Mouse (Mus musculus) hindbrain, embryonic 16.5 days (tissue): ENCODE results near the gene Comp. TPM values are rescaled to one million over a fixed set of nuclear protein-coding genes. Genes with fewer than 3 reads are reported as not detected.

Experiments used
- ATAC-seq: fragments of 200-750 bp; cut with Nextera tagmentation; 2 replicates; pipeline ENCODE4 v1.8.0; 2017; ENCODE audit warnings: moderate TSS enrichment, moderate library complexity
- H3K27ac ChIP-seq: fragments of 300-500 bp; sonication (generic); 2 replicates; pipeline ENCODE4 v1.5.1; 2014; ENCODE audit warnings: low read depth, mild to moderate bottlenecking, control low read depth, low read length, moderate library complexity
- H3K27me3 ChIP-seq: fragments of 300-500 bp; sonication (generic); replicated peaks from 2 replicates; pipeline ENCODE4 v1.6.1; 2014; ENCODE audit warnings: low read length; ENCODE audit not compliant: control insufficient read depth, insufficient read depth
- H3K36me3 ChIP-seq: fragments of 300-500 bp; sonication (generic); 2 replicates; pipeline ENCODE4 v1.6.1; 2014; ENCODE audit warnings: mild to moderate bottlenecking, low read length, moderate library complexity, mixed read lengths; ENCODE audit not compliant: control insufficient read depth, insufficient read depth
- H3K4me1 ChIP-seq: fragments of 300-500 bp; sonication (generic); 2 replicates; pipeline ENCODE4 v1.6.1; 2014; ENCODE audit warnings: low read depth, low read length; ENCODE audit not compliant: control insufficient read depth, insufficient read depth
- H3K4me2 ChIP-seq: fragments of 300-500 bp; sonication (generic); 2 replicates; pipeline ENCODE4 v1.6.1; 2014; ENCODE audit warnings: mild to moderate bottlenecking, low read length, control low read depth, moderate library complexity
- H3K4me3 ChIP-seq: fragments of 300-500 bp; sonication (generic); 2 replicates; pipeline ENCODE4 v1.5.1; 2014; ENCODE audit warnings: mild to moderate bottlenecking, low read length, control low read depth, moderate library complexity
- H3K9ac ChIP-seq: fragments of 300-500 bp; sonication (generic); 2 replicates; pipeline ENCODE4 v1.6.1; 2014; ENCODE audit warnings: low read depth, mild to moderate bottlenecking, control low read depth, low read length, moderate library complexity
- H3K9me3 ChIP-seq: fragments of 300-500 bp; sonication (generic); 2 replicates; pipeline ENCODE4 v1.6.1; 2014; ENCODE audit warnings: mild to moderate bottlenecking, low read length, moderate library complexity; ENCODE audit not compliant: control insufficient read depth
- WGBS: fragments of 180-500 bp; shearing (Covaris S2); extraction: QIAGEN DNeasy Blood & Tissue Kit; methylation state at CpG from one replicate; pipeline ENCODE4 v1.1.7; 2014; 5-methylcytosine and 5-hydroxymethylcytosine counted together
- polyA plus RNA-seq: library from polyadenylated mRNA; unstranded; fragments of >200 nt; fragmentation: Nextera tagmentation; extraction: Ambion mirVana; gene quantifications from 2 replicates; pipeline ENCODE4 v1.2.1, GENCODE M21; 2015

Comp gene
- polyA plus RNA-seq, 1 experiment from 2014 or later = 0.58 TPM

DNA sequence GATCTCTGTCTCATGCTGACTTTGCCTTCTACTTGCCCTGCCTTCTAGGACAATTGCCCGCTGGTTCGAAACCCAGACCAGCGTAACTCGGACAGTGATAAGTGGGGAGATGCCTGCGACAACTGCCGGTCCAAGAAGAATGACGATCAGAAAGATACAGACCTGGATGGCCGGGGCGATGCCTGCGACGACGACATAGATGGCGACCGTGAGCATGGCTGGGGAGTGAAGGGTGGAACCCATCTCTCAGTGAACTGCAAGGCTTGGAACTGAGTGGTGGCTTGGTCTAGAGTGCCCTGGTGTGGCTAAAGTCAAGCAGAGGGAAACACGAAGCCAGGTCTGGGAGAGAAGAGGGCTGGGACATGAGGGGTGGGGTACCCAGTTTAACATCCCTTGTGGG is 3.7 kb downstream of the Comp start:
- 10% methylated on average over 15 of the region's 15 CpGs for WGBS
- peaks cover 3% of the 10 kb centered on the region; the same call in 1 of the 2 replicates for H3K9me3 ChIP-seq
- peaks cover 19% of the 10 kb centered on the region; the same call in 1 of the 2 replicates for H3K4me1 ChIP-seq
- H3K9ac ChIP-seq = no peak overlapping the region
- H3K4me2 ChIP-seq = no peak overlapping the region
- ATAC-seq = no peak
- no peak overlapping the region for H3K4me3 ChIP-seq
- H3K27ac ChIP-seq = no peak overlapping the region
- H3K36me3 ChIP-seq = peaks cover 2% of the 10 kb centered on the region; the same call in 1 of the 2 replicates
- H3K27me3 ChIP-seq = peaks cover 72% of the 10 kb centered on the region

DNA sequence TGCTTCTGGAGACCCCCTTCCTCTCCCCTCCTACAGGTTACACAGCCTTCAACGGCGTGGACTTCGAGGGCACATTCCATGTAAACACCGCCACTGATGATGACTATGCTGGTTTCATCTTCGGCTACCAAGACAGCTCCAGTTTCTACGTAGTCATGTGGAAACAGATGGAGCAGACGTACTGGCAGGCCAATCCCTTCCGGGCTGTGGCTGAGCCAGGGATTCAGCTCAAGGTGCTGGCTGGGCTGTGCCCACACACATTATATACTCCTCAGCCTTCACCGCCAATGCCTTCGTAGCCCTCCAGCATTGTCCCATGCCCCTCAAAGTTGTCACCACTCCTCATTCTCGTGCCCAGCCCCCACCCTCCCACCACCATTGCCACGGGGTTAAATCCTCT is 6.7 kb downstream of the Comp start:
- no peak overlapping the region for H3K27ac ChIP-seq
- H3K4me1 ChIP-seq = peaks cover 5% of the 10 kb centered on the region; the same call in 1 of the 2 replicates
- ATAC-seq = no peak
- 88% methylated on average over 12 of the region's 12 CpGs for WGBS
- H3K27me3 ChIP-seq = peaks cover 42% of the 10 kb centered on the region
- no peaks in the 10 kb centered on the region for H3K9me3 ChIP-seq
- no peak overlapping the region for H3K4me3 ChIP-seq
- H3K36me3 ChIP-seq = peaks cover 9% of the 10 kb centered on the region
- H3K4me2 ChIP-seq = no peak overlapping the region
- H3K9ac ChIP-seq = no peak overlapping the region

DNA sequence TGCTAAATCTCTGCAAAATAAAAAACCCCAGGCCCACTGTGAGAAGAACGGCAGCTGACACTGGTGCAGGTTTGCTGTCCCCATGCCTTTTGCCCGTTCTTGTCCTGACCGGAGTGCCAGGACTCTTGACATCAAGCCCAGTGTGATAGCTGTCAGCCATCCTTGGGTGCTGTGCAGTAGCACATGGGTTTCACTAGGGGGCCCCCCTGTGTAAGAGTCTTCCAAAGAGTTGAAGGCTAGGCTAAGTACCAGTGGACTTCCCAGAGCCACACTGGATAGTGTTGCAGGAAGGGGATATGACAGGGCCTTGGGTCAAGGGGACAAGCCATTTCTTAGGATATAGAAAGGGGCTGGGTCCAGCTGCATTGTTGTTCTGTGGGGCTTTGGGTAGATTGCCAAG is 9.9 kb downstream of the Comp start:
- Histone ChIP-seq H3K4me2 (no peak overlapping the region), H3K36me3 (peaks cover 30% of the 10 kb centered on the region), H3K4me1 (no peaks in the 10 kb centered on the region), H3K27me3 (peaks cover 12% of the 10 kb centered on the region), H3K4me3 (no peak overlapping the region), H3K9ac (no peak overlapping the region), H3K27ac (no peak overlapping the region), H3K9me3 (no peaks in the 10 kb centered on the region)
- WGBS = 39% methylated on average over 3 of the region's 3 CpGs
- ATAC-seq = peak; percentile 43; the same call in 1 of the 2 replicates

- WGBS = 81% methylated on average over 2 of the region's 2 CpGs
- H3K9ac ChIP-seq = no peak overlapping the region
- no peak for ATAC-seq
- no peaks in the 10 kb centered on the region for H3K4me1 ChIP-seq
- H3K27me3 ChIP-seq = no peaks in the 10 kb centered on the region
- no peak overlapping the region for H3K4me3 ChIP-seq
- H3K4me2 ChIP-seq = no peak overlapping the region
- peaks cover 31% of the 10 kb centered on the region for H3K36me3 ChIP-seq
- no peaks in the 10 kb centered on the region for H3K9me3 ChIP-seq
- no peak overlapping the region for H3K27ac ChIP-seq
Observed at GRCm38 (mm10) chr8:70389678-70390077, 16.3 kb downstream of the Comp start.

GRCm38 (mm10) chr8:70393087-70393486 is 19.7 kb downstream of the Comp start:
- no peak overlapping the region for H3K9ac ChIP-seq
- no peak for ATAC-seq
- 78% methylated on average over 5 of the region's 5 CpGs for WGBS
- H3K4me1 ChIP-seq = no peaks in the 10 kb centered on the region; the same call in 1 of the 2 replicates
- no peaks in the 10 kb centered on the region for H3K27me3 ChIP-seq
- peaks cover 12% of the 10 kb centered on the region; the same call in 1 of the 2 replicates for H3K36me3 ChIP-seq
- no peak overlapping the region for H3K4me2 ChIP-seq
- no peaks in the 10 kb centered on the region for H3K9me3 ChIP-seq
- H3K27ac ChIP-seq = no peak overlapping the region
- H3K4me3 ChIP-seq = no peak overlapping the region

DNA sequence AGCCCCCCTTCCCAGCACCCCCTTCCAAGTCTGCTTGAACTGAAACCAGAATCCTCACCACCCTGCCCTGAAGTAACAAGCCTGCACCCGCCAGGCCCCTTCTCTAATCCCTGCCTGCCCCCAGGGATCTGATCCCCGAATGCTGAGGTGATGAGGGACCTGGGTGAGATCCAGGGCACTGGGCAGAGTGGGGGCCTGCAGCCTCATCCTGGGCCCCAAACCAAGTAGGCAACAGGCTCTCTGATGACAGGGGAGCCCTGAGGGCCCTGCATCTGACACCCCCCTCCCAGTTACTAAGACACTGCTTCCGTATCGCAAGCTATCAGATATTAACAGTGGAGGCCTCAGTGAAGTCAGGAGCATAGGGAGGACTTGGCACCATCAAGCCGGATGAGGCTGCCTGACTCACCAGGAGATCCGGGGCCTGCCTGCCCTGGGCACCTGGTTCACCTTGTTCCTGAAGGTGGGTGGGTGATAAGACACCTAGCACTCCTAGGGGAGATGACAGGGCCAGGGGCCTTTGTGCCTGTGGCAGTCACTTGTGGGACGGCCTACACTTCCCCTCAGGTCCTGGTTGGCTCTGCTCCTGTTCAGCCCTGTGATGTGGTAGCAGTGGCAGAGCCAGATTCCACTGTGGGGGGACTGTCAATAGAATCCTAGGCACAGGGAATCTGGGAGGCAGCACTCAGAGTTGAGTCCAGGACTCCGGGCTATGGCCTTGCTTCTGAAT is 21.1 kb downstream of the Comp start:
- Histone ChIP-seq H3K27ac (no peak overlapping the region), H3K27me3 (no peaks in the 10 kb centered on the region), H3K36me3 (peaks cover 12% of the 10 kb centered on the region; the same call in 1 of the 2 replicates), H3K4me3 (no peak overlapping the region), H3K4me2 (no peak overlapping the region), H3K9me3 (no peaks in the 10 kb centered on the region), H3K4me1 (no peaks in the 10 kb centered on the region; the same call in 1 of the 2 replicates), H3K9ac (no peak overlapping the region)
- 91% methylated on average over 8 of the region's 8 CpGs for WGBS
- no peak for ATAC-seq

GRCm38 (mm10) chr8:70395649-70396048 is 22.3 kb downstream of the Comp start:
- Histone ChIP-seq H3K9me3 (no peaks in the 10 kb centered on the region), H3K4me3 (no peak overlapping the region), H3K4me2 (no peak overlapping the region), H3K4me1 (no peaks in the 10 kb centered on the region; the same call in 1 of the 2 replicates), H3K9ac (no peak overlapping the region), H3K27ac (no peak overlapping the region), H3K36me3 (peaks cover 18% of the 10 kb centered on the region), H3K27me3 (no peaks in the 10 kb centered on the region)
- 54% methylated on average over 5 of the region's 5 CpGs for WGBS
- ATAC-seq = peak; percentile 51; the same call in 1 of the 2 replicates

DNA sequence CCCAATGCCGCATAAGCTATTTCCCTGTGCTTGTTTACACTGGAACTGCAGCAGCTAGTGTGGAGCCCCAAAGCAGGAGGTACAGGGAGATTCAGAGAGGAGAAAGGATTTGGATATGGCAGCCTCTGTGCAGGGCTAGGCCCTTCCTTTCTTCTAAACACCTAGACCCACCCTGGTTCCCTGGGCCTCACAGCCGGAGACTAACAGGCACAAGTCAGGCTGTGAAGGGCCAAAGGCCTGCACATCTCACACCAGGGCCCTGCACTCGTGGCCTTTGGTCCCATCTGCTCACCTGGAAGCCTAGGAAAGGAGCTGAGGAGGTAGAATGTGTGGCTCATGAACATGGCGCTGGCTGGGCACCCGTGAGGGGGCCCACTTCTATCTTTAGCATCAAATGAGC is 22.8 kb downstream of the Comp start:
- no peak overlapping the region for H3K4me3 ChIP-seq
- no peak overlapping the region for H3K27ac ChIP-seq
- WGBS = 82% methylated on average over 5 of the region's 5 CpGs
- H3K4me1 ChIP-seq = no peaks in the 10 kb centered on the region; the same call in 1 of the 2 replicates
- no peak overlapping the region for H3K4me2 ChIP-seq
- H3K9me3 ChIP-seq = no peaks in the 10 kb centered on the region
- H3K9ac ChIP-seq = peak overlapping the region; percentile 38; the same call in 1 of the 2 replicates
- H3K27me3 ChIP-seq = no peaks in the 10 kb centered on the region
- ATAC-seq = no peak
- peaks cover 16% of the 10 kb centered on the region for H3K36me3 ChIP-seq

- Histone ChIP-seq H3K36me3 (peaks cover 13% of the 10 kb centered on the region), H3K9ac (no peak overlapping the region), H3K4me3 (no peak overlapping the region), H3K27ac (no peak overlapping the region), H3K27me3 (no peaks in the 10 kb centered on the region), H3K4me1 (no peaks in the 10 kb centered on the region; the same call in 1 of the 2 replicates), H3K9me3 (no peaks in the 10 kb centered on the region), H3K4me2 (no peak overlapping the region)
- 83% methylated on average over 16 of the region's 16 CpGs for WGBS
- no peak for ATAC-seq
Observed at GRCm38 (mm10) chr8:70397611-70398563, 24.5 kb downstream of the Comp start.
